Mouse (Mus musculus) hindbrain, embryonic 11.5 days (tissue): Measurements from ENCODE around the gene Slc24a3. TPM values are rescaled to one million over a fixed set of nuclear protein-coding genes. Genes with fewer than 3 reads are reported as not detected.

Experiments used
- ATAC-seq: fragments of 200-750 bp; cut with Nextera tagmentation; 2 replicates; pipeline ENCODE4 v1.8.0; 2017; ENCODE audit warnings: mild to moderate bottlenecking, moderate TSS enrichment, moderate library complexity; ENCODE audit not compliant: low FRiP score
- DNase-seq: peaks from one replicate; pipeline ENCODE4 v3.0.0-alpha.2; 2015; ENCODE audit warnings: low spot score
- H3K27ac ChIP-seq: fragments of 300-500 bp; sonication (generic); 2 replicates; pipeline ENCODE4 v1.5.1; 2014; ENCODE audit warnings: mild to moderate bottlenecking, low read depth, low read length
- H3K27me3 ChIP-seq: fragments of 300-500 bp; sonication (generic); 2 replicates; pipeline ENCODE4 v1.6.1; 2014; ENCODE audit warnings: mild to moderate bottlenecking, low read length, moderate library complexity, mixed read lengths; ENCODE audit not compliant: control insufficient read depth, insufficient read depth
- H3K36me3 ChIP-seq: fragments of 300-500 bp; sonication (generic); 2 replicates; pipeline ENCODE4 v1.6.1; 2014; ENCODE audit warnings: mild to moderate bottlenecking, low read length, moderate library complexity, mixed read lengths; ENCODE audit not compliant: control insufficient read depth, insufficient read depth
- H3K4me1 ChIP-seq: fragments of 300-500 bp; sonication (generic); replicated peaks from 2 replicates; pipeline ENCODE4 v1.6.1; 2014; ENCODE audit warnings: low read length, mixed read lengths; ENCODE audit not compliant: control insufficient read depth, insufficient read depth
- H3K4me2 ChIP-seq: fragments of 300-500 bp; sonication (generic); replicated peaks from 2 replicates; pipeline ENCODE4 v1.6.1; 2014; ENCODE audit warnings: mild to moderate bottlenecking, low read depth, low read length
- H3K4me3 ChIP-seq: fragments of 300-500 bp; sonication (generic); 2 replicates; pipeline ENCODE4 v1.5.1; 2014; ENCODE audit warnings: low read depth, low read length
- H3K9ac ChIP-seq: fragments of 300-500 bp; sonication (generic); 2 replicates; pipeline ENCODE4 v1.6.1; 2014; ENCODE audit warnings: low read depth, low read length
- H3K9me3 ChIP-seq: fragments of 300-500 bp; sonication (generic); 2 replicates; pipeline ENCODE4 v1.6.1; 2016; ENCODE audit warnings: low read length; ENCODE audit not compliant: control insufficient read depth
- WGBS: fragments of 180-500 bp; shearing (Covaris S2); extraction: QIAGEN DNeasy Blood & Tissue Kit; methylation state at CpG from one replicate; pipeline ENCODE4 v1.1.7; 2014; 5-methylcytosine and 5-hydroxymethylcytosine counted together
- polyA plus RNA-seq: library from polyadenylated mRNA; unstranded; fragments of >200 nt; fragmentation: Nextera tagmentation; extraction: Ambion mirVana; gene quantifications from 2 replicates; pipeline ENCODE4 v1.2.1, GENCODE M21; 2014

The Slc24a3 gene
- polyA plus RNA-seq, result 2.3 and 2.5 TPM in 2 replicates

DNA sequence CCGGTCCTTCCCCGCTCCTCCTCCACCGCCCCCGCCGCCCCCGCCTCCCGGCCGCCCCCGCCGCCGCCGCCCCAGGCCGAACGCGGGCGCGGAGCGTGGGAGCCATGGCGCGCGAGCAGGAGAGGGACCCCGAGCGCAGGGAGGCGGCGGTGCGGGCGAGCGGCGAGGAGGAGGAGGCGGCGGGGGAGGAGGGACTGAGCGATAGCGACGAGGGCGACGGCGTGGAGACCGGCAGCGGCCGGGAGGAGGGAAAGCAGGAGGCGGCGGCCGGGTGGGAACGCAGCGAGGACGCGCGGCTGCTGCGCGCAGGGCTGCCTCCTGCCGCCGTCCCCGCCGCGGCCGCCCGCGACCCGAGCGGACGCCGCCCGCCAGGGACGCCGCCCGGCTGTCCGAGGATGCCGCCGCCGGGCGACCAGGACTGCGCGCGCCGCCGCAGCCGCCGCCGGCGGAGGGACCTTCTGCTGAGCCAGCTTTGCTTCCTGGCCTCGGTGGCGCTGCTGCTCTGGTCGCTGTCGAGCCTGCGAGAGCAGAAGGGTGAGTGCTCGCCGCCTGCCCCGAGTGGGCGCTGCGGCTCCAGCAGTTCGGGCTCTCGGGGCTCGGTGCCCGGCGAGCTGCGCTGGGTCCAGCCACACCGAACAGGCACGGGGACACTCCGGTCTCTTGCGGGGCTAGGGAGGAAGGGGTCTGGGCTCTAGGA lies at the start of gene Slc24a3:
Gene Slc24a3, plus strand, starts transcription at position 91 of the 697 bp plus-strand sequence.
- peak; percentile 90 for ATAC-seq
- under 1% methylated on average over 36 of the region's 100 CpGs for WGBS
- H3K9ac ChIP-seq, result peak within 1 kb of the TSS; percentile 76
- peak within 1 kb of the TSS; percentile 81 for H3K4me2 ChIP-seq
- no peaks in the 10 kb centered on the region for H3K36me3 ChIP-seq
- peak within 1 kb of the TSS; percentile 68 for H3K4me3 ChIP-seq
- no peaks in the 10 kb centered on the region for H3K9me3 ChIP-seq
- no peaks in the 10 kb centered on the region for H3K27me3 ChIP-seq
- H3K4me1 ChIP-seq, result no peaks in the 10 kb centered on the region
- H3K27ac ChIP-seq, result peak within 1 kb of the TSS; percentile 76
- DNase-seq, result peak; percentile 83

DNA sequence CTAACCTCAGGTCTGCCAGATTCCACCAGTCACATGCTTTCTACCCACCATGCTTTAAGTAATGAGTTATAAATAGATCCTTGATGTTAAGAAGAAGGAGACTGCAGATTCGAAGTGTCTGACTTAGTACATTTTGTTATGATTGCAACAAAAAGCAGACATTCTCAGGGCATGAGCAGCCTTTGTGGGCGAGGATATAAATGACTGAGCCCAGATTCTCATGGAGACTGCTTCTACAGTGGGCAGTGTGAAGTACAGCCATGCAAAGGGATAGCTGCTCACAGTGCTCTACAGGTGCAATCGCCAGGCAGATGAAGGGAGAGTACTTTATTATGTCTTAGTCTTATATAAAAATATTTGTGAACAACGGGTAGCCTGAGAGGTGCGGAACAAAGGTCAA lies 49.8 kb upstream of the Slc24a3 start:
- Histone ChIP-seq H3K27me3 (no peaks in the 10 kb centered on the region), H3K4me3 (no peak overlapping the region), H3K4me2 (no peak overlapping the region), H3K27ac (no peak overlapping the region), H3K9me3 (no peaks in the 10 kb centered on the region), H3K9ac (no peak overlapping the region), H3K4me1 (no peaks in the 10 kb centered on the region), H3K36me3 (no peaks in the 10 kb centered on the region)
- ATAC-seq (no peak), DNase-seq (no peak)
- WGBS, result 86% methylated on average over 5 of the region's 5 CpGs

DNA sequence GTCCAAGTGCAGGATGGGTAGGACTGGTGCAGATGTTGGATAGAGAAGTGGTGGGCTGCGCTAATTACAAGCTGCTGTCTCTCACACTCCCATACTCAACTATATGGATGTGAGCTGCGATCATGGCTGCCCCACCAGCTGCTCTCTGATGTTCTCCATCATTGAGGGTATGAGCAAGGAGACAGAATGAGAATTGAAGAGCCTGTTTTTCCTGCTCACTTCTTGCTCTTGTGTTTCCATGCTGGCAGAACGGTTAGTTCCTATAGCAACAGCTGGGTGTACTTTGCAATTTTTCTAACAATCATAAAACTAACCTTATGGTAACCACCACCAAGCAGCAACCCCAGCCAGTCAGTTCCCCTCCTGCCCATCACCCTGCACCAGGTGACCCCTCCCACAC lies 39.8 kb upstream of the Slc24a3 start:
- 89% methylated on average over 3 of the region's 3 CpGs for WGBS
- no peaks in the 10 kb centered on the region for H3K27me3 ChIP-seq
- H3K9me3 ChIP-seq, result no peaks in the 10 kb centered on the region
- no peak overlapping the region for H3K9ac ChIP-seq
- no peak overlapping the region for H3K27ac ChIP-seq
- no peaks in the 10 kb centered on the region for H3K4me1 ChIP-seq
- H3K36me3 ChIP-seq, result no peaks in the 10 kb centered on the region
- no peak overlapping the region for H3K4me2 ChIP-seq
- H3K4me3 ChIP-seq, result no peak overlapping the region
- DNase-seq (no peak), ATAC-seq (no peak)

DNA sequence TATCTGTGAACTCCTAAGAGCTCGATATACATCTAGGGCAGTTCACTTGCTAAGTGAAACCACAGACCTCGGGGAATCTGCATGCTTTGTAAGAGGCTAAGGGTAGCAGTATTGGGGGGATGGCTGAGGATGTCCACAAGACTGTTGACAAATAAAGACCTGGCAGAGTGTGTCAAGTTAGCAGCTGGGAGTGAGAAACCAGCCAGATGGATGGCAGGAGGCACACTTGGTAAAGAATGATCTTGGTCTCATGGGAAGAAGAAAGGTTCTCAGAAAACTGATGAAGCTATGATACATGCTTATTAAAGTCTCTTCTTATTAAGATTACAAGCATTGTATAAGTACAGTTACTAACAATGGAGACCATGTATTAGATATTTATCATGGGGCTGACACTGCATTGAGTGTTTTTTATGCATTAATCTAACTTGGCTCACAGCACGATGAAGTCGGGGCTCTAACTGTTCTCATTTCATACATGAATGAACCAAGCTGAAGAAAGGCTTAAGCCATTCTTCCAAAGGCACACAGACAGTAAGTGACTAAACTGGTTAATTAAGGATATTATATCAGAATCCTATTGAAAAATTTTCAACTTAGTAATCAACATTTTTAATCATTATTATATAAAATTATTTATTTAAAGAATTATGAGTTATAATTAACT lies 30.8 kb upstream of the Slc24a3 start:
- WGBS, result 78% methylated on average over 4 of the region's 4 CpGs
- Histone ChIP-seq H3K9me3 (no peaks in the 10 kb centered on the region), H3K9ac (no peak overlapping the region), H3K4me3 (no peak overlapping the region), H3K4me1 (no peaks in the 10 kb centered on the region), H3K27me3 (no peaks in the 10 kb centered on the region), H3K36me3 (no peaks in the 10 kb centered on the region), H3K27ac (no peak overlapping the region), H3K4me2 (no peak overlapping the region)
- no peak for DNase-seq
- ATAC-seq, result no peak

DNA sequence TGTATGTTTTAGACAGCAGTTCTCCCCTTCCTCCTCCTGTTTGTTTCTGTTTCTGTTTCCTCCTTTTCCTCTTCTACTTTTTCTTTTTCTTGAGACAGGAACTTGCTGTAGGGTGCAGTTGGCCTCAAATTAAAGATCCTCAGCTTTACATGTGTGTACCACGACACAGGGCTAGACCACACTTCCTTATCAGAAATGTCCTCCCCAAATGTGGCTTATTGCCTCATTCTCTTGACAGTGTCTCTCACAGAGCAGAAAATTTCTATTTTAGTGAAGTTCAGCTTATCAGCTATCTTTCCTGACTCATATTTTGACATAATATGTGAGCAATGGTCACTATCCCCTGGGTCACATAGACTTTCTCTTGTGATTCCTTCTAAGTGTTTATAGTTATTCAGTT lies 17.1 kb upstream of the Slc24a3 start:
- no peak for DNase-seq

DNA sequence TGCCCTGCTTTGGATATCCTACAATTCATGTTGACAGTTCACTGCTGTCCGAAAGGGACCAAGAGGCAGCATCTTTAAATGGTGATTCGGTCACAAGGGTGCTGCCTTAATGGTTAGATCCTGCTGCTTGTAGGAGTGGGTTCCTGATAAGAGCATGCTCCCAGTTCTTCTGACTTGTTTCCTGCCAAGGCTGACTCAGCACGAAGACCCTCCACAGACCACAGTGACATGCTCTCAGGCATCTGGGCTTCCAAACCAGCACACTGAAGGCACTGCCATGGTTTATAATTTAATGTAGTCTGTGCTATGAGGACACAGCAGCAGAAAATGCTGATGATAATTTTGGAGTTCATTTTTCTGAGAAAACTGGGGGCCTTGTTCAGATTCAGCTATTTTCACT lies 16.7 kb upstream of the Slc24a3 start:
- no peak for DNase-seq
- H3K9ac ChIP-seq, result no peak overlapping the region
- no peaks in the 10 kb centered on the region for H3K9me3 ChIP-seq
- no peaks in the 10 kb centered on the region for H3K4me1 ChIP-seq
- H3K36me3 ChIP-seq, result no peaks in the 10 kb centered on the region
- H3K27ac ChIP-seq, result no peak overlapping the region
- no peak for ATAC-seq
- no peaks in the 10 kb centered on the region for H3K27me3 ChIP-seq
- no peak overlapping the region for H3K4me2 ChIP-seq
- 88% methylated on average over 3 of the region's 3 CpGs for WGBS
- H3K4me3 ChIP-seq, result no peak overlapping the region

More for the DNA sequence above, 17.1 kb upstream of the Slc24a3 start:
- no peak for ATAC-seq
- Histone ChIP-seq H3K9ac (no peak overlapping the region), H3K27ac (no peak overlapping the region), H3K4me2 (no peak overlapping the region), H3K9me3 (no peaks in the 10 kb centered on the region), H3K36me3 (no peaks in the 10 kb centered on the region), H3K4me1 (no peaks in the 10 kb centered on the region), H3K4me3 (no peak overlapping the region), H3K27me3 (no peaks in the 10 kb centered on the region)
- 86% methylated on average over 1 of the region's 1 CpGs for WGBS

DNA sequence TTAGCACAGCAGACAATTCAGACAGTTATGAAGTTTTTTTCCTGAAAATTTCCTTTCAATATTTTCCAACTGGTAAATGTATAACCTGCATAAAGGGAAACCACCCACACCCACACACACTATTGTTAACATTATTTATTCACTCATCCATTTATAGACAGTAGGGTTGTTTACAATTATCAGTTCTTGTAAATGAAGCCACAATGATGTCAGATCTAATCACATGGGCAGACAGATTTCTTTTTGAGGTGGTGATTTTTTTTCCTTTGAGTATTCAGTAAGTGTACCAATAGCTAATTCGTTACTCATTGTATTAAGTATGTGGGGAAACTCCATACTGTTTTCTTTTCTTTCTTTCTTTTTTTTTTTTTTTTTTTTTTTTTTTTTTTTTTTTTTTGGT lies 15.3 kb upstream of the Slc24a3 start:
- Histone ChIP-seq H3K27me3 (no peaks in the 10 kb centered on the region), H3K4me3 (no peak overlapping the region), H3K27ac (no peak overlapping the region), H3K9ac (no peak overlapping the region), H3K36me3 (no peaks in the 10 kb centered on the region), H3K9me3 (no peaks in the 10 kb centered on the region), H3K4me2 (no peak overlapping the region), H3K4me1 (no peaks in the 10 kb centered on the region)
- ATAC-seq (no peak), DNase-seq (no peak)
- WGBS, result 72% methylated on average over 1 of the region's 1 CpGs

DNA sequence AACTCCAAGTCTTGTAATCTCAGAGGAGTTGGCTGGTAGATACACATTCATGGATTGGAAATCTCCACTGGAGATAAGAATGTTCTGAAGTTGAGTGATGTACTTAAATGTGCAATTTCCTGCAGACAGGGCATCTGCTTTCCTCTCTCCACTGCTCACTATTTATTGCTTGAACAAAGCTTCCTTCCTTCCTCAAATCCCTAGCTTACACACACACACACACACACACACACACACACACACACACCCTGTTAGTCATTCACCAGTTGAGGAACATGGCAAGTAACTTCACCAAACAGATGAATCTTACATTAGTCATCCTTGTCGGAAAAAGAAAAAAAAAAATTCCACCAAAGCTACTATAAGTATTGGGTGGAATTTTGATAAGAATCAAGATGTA lies 8.6 kb upstream of the Slc24a3 start:
- H3K36me3 ChIP-seq, result no peaks in the 10 kb centered on the region
- H3K4me1 ChIP-seq, result no peaks in the 10 kb centered on the region
- H3K27me3 ChIP-seq, result no peaks in the 10 kb centered on the region
- H3K27ac ChIP-seq, result no peak overlapping the region
- 88% methylated on average over 1 of the region's 1 CpGs for WGBS
- no peak for DNase-seq
- ATAC-seq, result no peak
- H3K4me3 ChIP-seq, result no peak overlapping the region
- no peak overlapping the region for H3K9ac ChIP-seq
- no peak overlapping the region for H3K4me2 ChIP-seq
- no peaks in the 10 kb centered on the region for H3K9me3 ChIP-seq
